Mouse (Mus musculus): ENCODE data around the gene Fam83b. TPM values are rescaled to one million over a fixed set of nuclear protein-coding genes. Genes with fewer than 3 reads are reported as not detected.

Gene Fam83b
- total RNA-seq (2017) = not detected in 2 replicates

GRCm38 (mm10) chr9:76566515-76567280 is at the start of gene Fam83b:
Fam83b (minus strand) TSS chr9:76567116.
- no peak for ATAC-seq (ENCODE audit: extremely low read depth, insufficient number of reproducible peaks, low FRiP score, poor library complexity, severe bottlenecking)

- ATAC-seq (ENCODE audit: extremely low read depth, insufficient number of reproducible peaks, low FRiP score, poor library complexity, severe bottlenecking) = no peak
Measured at GRCm38 (mm10) chr9:76614165-76614564, 47.2 kb upstream of the Fam83b start.

GRCm38 (mm10) chr9:76603744-76604143 is 36.8 kb upstream of the Fam83b start:
- no peak for ATAC-seq (ENCODE audit: extremely low read depth, insufficient number of reproducible peaks, low FRiP score, poor library complexity, severe bottlenecking)

GRCm38 (mm10) chr9:76602874-76603273 is 36.0 kb upstream of the Fam83b start:
- ATAC-seq (ENCODE audit: extremely low read depth, insufficient number of reproducible peaks, low FRiP score, poor library complexity, severe bottlenecking) = no peak

- no peak for ATAC-seq (ENCODE audit: extremely low read depth, insufficient number of reproducible peaks, low FRiP score, poor library complexity, severe bottlenecking)
Measured at GRCm38 (mm10) chr9:76597395-76597794, 30.5 kb upstream of the Fam83b start.

- no peak for ATAC-seq (ENCODE audit: extremely low read depth, insufficient number of reproducible peaks, low FRiP score, poor library complexity, severe bottlenecking)
Measured at GRCm38 (mm10) chr9:76593841-76594240, 26.9 kb upstream of the Fam83b start.

GRCm38 (mm10) chr9:76583943-76584342 is 17.0 kb upstream of the Fam83b start:
- ATAC-seq (ENCODE audit: extremely low read depth, insufficient number of reproducible peaks, low FRiP score, poor library complexity, severe bottlenecking) = no peak

GRCm38 (mm10) chr9:76581966-76582365 is 15.1 kb upstream of the Fam83b start:
- no peak for ATAC-seq (ENCODE audit: extremely low read depth, insufficient number of reproducible peaks, low FRiP score, poor library complexity, severe bottlenecking)

GRCm38 (mm10) chr9:76567281-76567655 is 352 bp upstream of the Fam83b start:
- ATAC-seq (ENCODE audit: extremely low read depth, insufficient number of reproducible peaks, low FRiP score, poor library complexity, severe bottlenecking) = no peak

GRCm38 (mm10) chr9:76565656-76566055 is 1.3 kb downstream of the Fam83b start:
- ATAC-seq (ENCODE audit: extremely low read depth, insufficient number of reproducible peaks, low FRiP score, poor library complexity, severe bottlenecking) = no peak

GRCm38 (mm10) chr9:76564071-76564470 is 2.8 kb downstream of the Fam83b start:
- ATAC-seq (ENCODE audit: extremely low read depth, insufficient number of reproducible peaks, low FRiP score, poor library complexity, severe bottlenecking) = no peak

- ATAC-seq (ENCODE audit: extremely low read depth, insufficient number of reproducible peaks, low FRiP score, poor library complexity, severe bottlenecking) = no peak
Measured at GRCm38 (mm10) chr9:76562794-76563193, 4.1 kb downstream of the Fam83b start.

GRCm38 (mm10) chr9:76559240-76559639 is 7.7 kb downstream of the Fam83b start:
- ATAC-seq (ENCODE audit: extremely low read depth, insufficient number of reproducible peaks, low FRiP score, poor library complexity, severe bottlenecking) = no peak

GRCm38 (mm10) chr9:76553758-76554157 is 13.2 kb downstream of the Fam83b start:
- ATAC-seq (ENCODE audit: extremely low read depth, insufficient number of reproducible peaks, low FRiP score, poor library complexity, severe bottlenecking) = no peak

- ATAC-seq (ENCODE audit: extremely low read depth, insufficient number of reproducible peaks, low FRiP score, poor library complexity, severe bottlenecking) = no peak
Measured at GRCm38 (mm10) chr9:76553115-76553514, 13.8 kb downstream of the Fam83b start.

- ATAC-seq (ENCODE audit: extremely low read depth, insufficient number of reproducible peaks, low FRiP score, poor library complexity, severe bottlenecking) = no peak
Measured at GRCm38 (mm10) chr9:76546714-76547113, 20.2 kb downstream of the Fam83b start.

GRCm38 (mm10) chr9:76540684-76541083 is 26.2 kb downstream of the Fam83b start:
- ATAC-seq (ENCODE audit: extremely low read depth, insufficient number of reproducible peaks, low FRiP score, poor library complexity, severe bottlenecking) = no peak

GRCm38 (mm10) chr9:76539953-76540621 is 26.8 kb downstream of the Fam83b start:
- ATAC-seq (ENCODE audit: extremely low read depth, insufficient number of reproducible peaks, low FRiP score, poor library complexity, severe bottlenecking) = no peak

GRCm38 (mm10) chr9:76539271-76539670 is 27.6 kb downstream of the Fam83b start:
- no peak for ATAC-seq (ENCODE audit: extremely low read depth, insufficient number of reproducible peaks, low FRiP score, poor library complexity, severe bottlenecking)

GRCm38 (mm10) chr9:76536032-76536431 is 30.9 kb downstream of the Fam83b start:
- ATAC-seq (ENCODE audit: extremely low read depth, insufficient number of reproducible peaks, low FRiP score, poor library complexity, severe bottlenecking) = no peak
